In the genomic region with DNA sequence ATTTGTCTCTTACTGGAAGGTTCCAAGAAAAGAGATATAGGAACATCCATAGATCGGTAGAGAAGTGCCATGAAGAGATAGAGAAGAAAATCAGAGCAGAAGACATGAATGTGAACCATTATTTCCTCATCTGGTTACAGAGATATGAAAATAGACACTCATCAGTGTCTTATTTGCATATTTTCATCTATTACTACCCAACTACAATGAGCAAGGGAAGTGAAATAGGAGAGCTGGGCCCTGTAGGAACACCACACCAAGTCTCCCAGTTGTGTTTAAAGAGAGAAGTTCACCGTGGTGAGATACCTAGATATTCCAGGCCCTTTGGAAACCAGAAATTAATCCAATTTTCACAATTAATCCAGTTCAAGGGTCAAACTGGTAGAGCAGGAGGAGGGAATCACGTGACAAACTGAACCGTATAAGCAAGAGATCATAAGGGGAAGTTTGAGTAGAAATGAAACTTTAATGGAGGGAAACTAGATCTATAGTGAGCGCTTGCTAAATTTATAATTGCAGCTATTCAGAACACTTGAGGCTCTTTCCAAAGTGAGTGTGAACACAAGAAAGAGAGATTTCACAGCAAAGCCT, we compare ENCODE assay signal across 43 mouse cellular contexts. TPM values are rescaled to one million over a fixed set of nuclear protein-coding genes. Genes with fewer than 3 reads are reported as not detected.
DNase-seq lines count a peak whose midpoint lies in the region; ATAC-seq and TF ChIP-seq lines count a peak whose summit lies in the region.
"Had no signal": no experiment of that assay in that cellular context is flagged by ENCODE, and none has a peak within 500 bp of the region (broad histone marks: within the 10 kb centered on the region; RNA-seq: fewer than 3 reads in every experiment).

No protein-coding gene starts in this region.

- H3K4me3 ChIP-seq in lung, postnatal 0 days (ENCODE audit: low read depth, low read length) = no peak overlapping the region
- no peak overlapping the region for H3K4me3 ChIP-seq in hindbrain, embryonic 10.5 days
- H3K4me3 ChIP-seq in liver, postnatal 0 days (ENCODE audit: low read depth, low read length) = no peak overlapping the region
- H3K4me3 ChIP-seq: embryonic facial prominence, embryonic 13.5 days; forebrain, embryonic 10.5 days; forebrain, embryonic 15.5 days; gastrocnemius, adult 2 months; heart, embryonic 13.5 days; kidney, embryonic 15.5 days; layer of hippocampus, adult 2 months; limb, embryonic 13.5 days; liver, embryonic 12.5 days; megakaryocyte, embryonic 14.5 days; midbrain, embryonic 12.5 days; neural tube, embryonic 13.5 days had no signal

- H3K4me1 ChIP-seq in lung, postnatal 0 days (ENCODE audit: insufficient read depth, low read depth, low read length) = no peaks in the 10 kb centered on the region
- H3K4me1 ChIP-seq in hindbrain, embryonic 10.5 days (replicated peaks) = no peaks in the 10 kb centered on the region
- H3K4me1 ChIP-seq in liver, postnatal 0 days (ENCODE audit: insufficient read depth) = no peaks in the 10 kb centered on the region
- H3K4me1 ChIP-seq: embryonic facial prominence, embryonic 13.5 days; forebrain, embryonic 10.5 days; forebrain, embryonic 15.5 days; heart, embryonic 13.5 days; kidney, embryonic 15.5 days; limb, embryonic 13.5 days; liver, embryonic 12.5 days; megakaryocyte, embryonic 14.5 days; midbrain, embryonic 12.5 days; neural tube, embryonic 13.5 days had no signal

- no peak overlapping the region for H3K4me2 ChIP-seq in lung, postnatal 0 days (replicated peaks; ENCODE audit: low read depth, low read length)
- no peak overlapping the region for H3K4me2 ChIP-seq in liver, postnatal 0 days (ENCODE audit: low read depth, low read length)
- H3K4me2 ChIP-seq: embryonic facial prominence, embryonic 13.5 days; forebrain, embryonic 15.5 days; heart, embryonic 13.5 days; kidney, embryonic 15.5 days; limb, embryonic 13.5 days; liver, embryonic 12.5 days; midbrain, embryonic 12.5 days; neural tube, embryonic 13.5 days had no signal

- 81% methylated on average over 5 of the region's 5 CpGs for WGBS in lung, postnatal 0 days
- WGBS in hindbrain, embryonic 10.5 days = 88% methylated on average over 5 of the region's 5 CpGs
- WGBS in liver, postnatal 0 days (ENCODE audit: insufficient replicate concordance) = 60% methylated on average over 5 of the region's 5 CpGs

- no peak overlapping the region for H3K9ac ChIP-seq in lung, postnatal 0 days (replicated peaks; ENCODE audit: low read depth)
- no peak overlapping the region for H3K9ac ChIP-seq in liver, postnatal 0 days (replicated peaks)
- H3K9ac ChIP-seq: embryonic facial prominence, embryonic 13.5 days; forebrain, embryonic 15.5 days; heart, embryonic 13.5 days; kidney, embryonic 15.5 days; limb, embryonic 13.5 days; liver, embryonic 12.5 days; midbrain, embryonic 12.5 days; neural tube, embryonic 13.5 days had no signal

- H3K36me3 ChIP-seq in lung, postnatal 0 days (ENCODE audit: insufficient read depth, low read length) = no peaks in the 10 kb centered on the region
- no peaks in the 10 kb centered on the region for H3K36me3 ChIP-seq in hindbrain, embryonic 10.5 days
- no peaks in the 10 kb centered on the region for H3K36me3 ChIP-seq in liver, postnatal 0 days (replicated peaks; ENCODE audit: insufficient read depth, low read length)
- H3K36me3 ChIP-seq: embryonic facial prominence, embryonic 13.5 days; forebrain, embryonic 10.5 days; forebrain, embryonic 15.5 days; heart, embryonic 13.5 days; kidney, embryonic 15.5 days; limb, embryonic 13.5 days; liver, embryonic 12.5 days; midbrain, embryonic 12.5 days; neural tube, embryonic 13.5 days had no signal

- no peaks in the 10 kb centered on the region for H3K9me3 ChIP-seq in lung, postnatal 0 days (ENCODE audit: low read length)
- H3K9me3 ChIP-seq in hindbrain, embryonic 10.5 days = no peaks in the 10 kb centered on the region
- H3K9me3 ChIP-seq in liver, postnatal 0 days (ENCODE audit: low read length) = no peaks in the 10 kb centered on the region
- H3K9me3 ChIP-seq: embryonic facial prominence, embryonic 13.5 days; forebrain, embryonic 10.5 days; forebrain, embryonic 15.5 days; heart, embryonic 13.5 days; kidney, embryonic 15.5 days; limb, embryonic 13.5 days; liver, embryonic 12.5 days; megakaryocyte, embryonic 14.5 days; midbrain, embryonic 12.5 days; neural tube, embryonic 13.5 days had no signal

- ATAC-seq in lung, postnatal 0 days = no peak
- peak; percentile 51 for ATAC-seq in CD4-positive, CD25-positive, alpha-beta regulatory T cell, adult 4 months
- peak; percentile 79 for ATAC-seq in granulocyte monocyte progenitor cell, adult 5-6 weeks (replicated peaks; ENCODE audit: poor library complexity, severe bottlenecking)
- peak; percentile 81 for ATAC-seq in neutrophil, adult 5-6 weeks (ENCODE audit: extremely low read depth, insufficient number of reproducible peaks, low FRiP score, poor library complexity, severe bottlenecking)
- ATAC-seq in liver, postnatal 0 days = no peak
- ATAC-seq: activated CD4-positive, CD25-positive, alpha-beta regulatory T cell, adult 4 months; forebrain, embryonic 15.5 days; hindbrain, embryonic 16.5 days; liver, embryonic 12.5 days had no signal

- TF ChIP-seq EP300 in lung, postnatal 0 days (IDR thresholded peaks at IDR 0.05) = no peak
- no peak for TF ChIP-seq EP300 in liver, postnatal 0 days (IDR thresholded peaks at IDR 0.05; ENCODE audit: low read depth)

- H3K27me3 ChIP-seq in lung, postnatal 0 days (replicated peaks; ENCODE audit: insufficient read depth, low read length) = no peaks in the 10 kb centered on the region
- no peaks in the 10 kb centered on the region for H3K27me3 ChIP-seq in hindbrain, embryonic 10.5 days (ENCODE audit: insufficient read depth, poor library complexity, severe bottlenecking)
- H3K27me3 ChIP-seq in liver, postnatal 0 days (ENCODE audit: insufficient read depth, low read length) = no peaks in the 10 kb centered on the region
- H3K27me3 ChIP-seq: embryonic facial prominence, embryonic 13.5 days; forebrain, embryonic 15.5 days; heart, embryonic 13.5 days; kidney, embryonic 15.5 days; limb, embryonic 13.5 days; liver, embryonic 12.5 days; megakaryocyte, embryonic 14.5 days; midbrain, embryonic 12.5 days; neural tube, embryonic 13.5 days had no signal

- peak; percentile 17 for DNase-seq in lung, postnatal 0 days (ENCODE audit: low spot score)
- no peak for DNase-seq in lung, adult 18-20 months
- no peak for DNase-seq in hindbrain, embryonic 10.5 days (ENCODE audit: low spot score)
- DNase-seq in adrenal gland, postnatal 4 days (ENCODE audit: low spot score in 2 of 2) = no peak
- DNase-seq in liver, postnatal 0 days = no peak
- DNase-seq: adrenal gland, adult 2 months; adrenal gland, postnatal 36 days; cerebellum, adult 9-10 months; cerebellum, postnatal 36 days; gastrocnemius, adult 2 months; gastrocnemius, postnatal 36 days; heart, postnatal 10 days; kidney, adult 18-20 months; kidney, postnatal 25 days; lung, adult 2 months; lung, postnatal 14 days; retina, postnatal 1 day; right cerebral cortex, postnatal 14 days; thymus, adult 2 months; thymus, postnatal 36 days had no signal

- TF ChIP-seq CTCF in lung, postnatal 0 days (IDR thresholded peaks at IDR 0.05) = no peak
- TF ChIP-seq CTCF in liver, postnatal 0 days (IDR thresholded peaks at IDR 0.05; ENCODE audit: low read depth) = no peak

- no peak overlapping the region for H3K27ac ChIP-seq in lung, postnatal 0 days (ENCODE audit: low read length)
- H3K27ac ChIP-seq in hindbrain, embryonic 10.5 days = no peak overlapping the region
- no peak overlapping the region; the same call in 1 of the 2 replicates for H3K27ac ChIP-seq in liver, postnatal 0 days (ENCODE audit: low read depth)
- H3K27ac ChIP-seq: embryonic facial prominence, embryonic 13.5 days; forebrain, embryonic 10.5 days; forebrain, embryonic 15.5 days; gastrocnemius, adult 2 months; heart, embryonic 13.5 days; kidney, embryonic 15.5 days; layer of hippocampus, adult 2 months; limb, embryonic 13.5 days; liver, embryonic 12.5 days; midbrain, embryonic 12.5 days; neural tube, embryonic 13.5 days had no signal

RNA-seq across cellular contexts. Expression of gene Atp6v1g3, which starts 6.0 kb away (rescaled TPM):
- polyA plus RNA-seq in lung, postnatal 0 days (2015; fragmentation: Nextera tagmentation; extraction: Ambion mirVana) = 0.33 and 0.39 TPM in 2 replicates
- under 1 TPM; 0.28 to 0.96 TPM for polyA plus RNA-seq in CD4-positive, CD25-positive, alpha-beta regulatory T cell, adult 4 months (2017; shearing (Covaris generic))
- total RNA-seq in granulocyte monocyte progenitor cell, adult 5-6 weeks (2014; fragmentation: Nextera tagmentation) = not detected in 2 replicates
- not detected in 2 replicates for total RNA-seq in granulocyte monocyte progenitor cell, adult 5-6 weeks (2017)
- total RNA-seq in neutrophil, adult 5-6 weeks (2017) = not detected in 2 replicates
- polyA plus RNA-seq in hindbrain, embryonic 10.5 days (2016; fragmentation: Nextera tagmentation; extraction: Ambion mirVana) = not detected in 2 replicates
- total RNA-seq in adrenal gland, postnatal 4 days (2021) = 1 to 10 TPM in 1 of 2 experiments, not detected in 1; 2.3 TPM
- polyA plus RNA-seq in liver, postnatal 0 days (2015; fragmentation: Nextera tagmentation; extraction: Ambion mirVana) = not detected in 2 replicates
- total RNA-seq: adrenal gland, adult 2 months; adrenal gland, postnatal 36 days; gastrocnemius, adult 2 months; gastrocnemius, postnatal 36 days; heart, adult 8-10 months; heart, postnatal 10 days; hematopoietic stem cell, adult 5-6 weeks; layer of hippocampus, adult 2 months; layer of hippocampus, postnatal 14 days; left cerebral cortex, adult 8-10 months; left cerebral cortex, postnatal 36 days; midbrain, postnatal 0 days had no signal
- polyA plus RNA-seq: adrenal gland, adult 2 months; embryonic facial prominence, embryonic 13.5 days; forebrain, embryonic 10.5 days; forebrain, embryonic 15.5 days; heart, embryonic 13.5 days; hindbrain, embryonic 16.5 days; intestine, embryonic 14.5 days; liver, embryonic 12.5 days; lung, adult 2 months; midbrain, embryonic 12.5 days; midbrain, postnatal 0 days; neural tube, embryonic 13.5 days had no signal

Comparison
In these comparisons a context has a peak if more than half of its experiments do, and no peak if none do; other contexts are left out.
1. ATAC-seq: peak in CD4-positive, CD25-positive, alpha-beta regulatory T cell, adult 4 months (single experiment), granulocyte monocyte progenitor cell, adult 5-6 weeks (single experiment) and neutrophil, adult 5-6 weeks (single experiment); none in lung, postnatal 0 days (single experiment) and liver, postnatal 0 days (single experiment).